In the genomic region with DNA sequence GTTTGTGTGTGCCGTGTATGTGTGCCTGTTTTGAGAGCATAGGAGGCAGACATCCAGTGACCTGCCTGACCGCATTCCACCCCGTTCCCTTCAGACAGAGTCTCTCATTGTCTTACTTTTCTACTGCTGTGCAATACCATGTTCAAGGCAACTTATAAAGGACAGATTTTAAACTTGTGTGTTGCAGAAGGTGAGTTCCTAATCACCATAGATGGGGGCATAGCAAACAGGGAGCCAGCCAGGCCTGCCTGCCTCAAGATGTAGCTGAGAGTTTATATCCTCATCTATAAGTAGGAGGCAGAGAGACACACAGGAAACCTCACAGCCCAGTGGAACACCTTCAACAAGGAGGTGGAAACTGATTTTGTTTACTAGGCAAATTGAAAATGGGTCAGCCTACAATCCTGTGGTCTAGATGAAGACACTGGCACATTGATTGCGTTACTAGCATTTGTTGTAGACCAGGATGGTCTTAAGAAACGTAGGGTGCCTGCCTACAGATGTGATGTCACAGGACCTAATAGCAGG, we compare ENCODE assay signal across 7 mouse cellular contexts. TPM values are rescaled to one million over a fixed set of nuclear protein-coding genes. Genes with fewer than 3 reads are reported as not detected.
DNase-seq lines count a peak whose midpoint lies in the region; ATAC-seq lines count a peak whose summit lies in the region.

No protein-coding gene starts in this region.

- H3K27ac ChIP-seq in forebrain, embryonic 10.5 days = peak overlapping the region; percentile 93
- H3K27ac ChIP-seq in limb, embryonic 12.5 days = no peak overlapping the region
- H3K27ac ChIP-seq in stomach, embryonic 14.5 days (ENCODE audit: low read length) = peak overlapping the region; percentile 90

- no peak for ATAC-seq in limb, embryonic 12.5 days (ENCODE audit: insufficient number of reproducible peaks, insufficient read depth, low FRiP score, low TSS enrichment, low read depth)
- no peak for ATAC-seq in stomach, embryonic 14.5 days (ENCODE audit: insufficient number of reproducible peaks, insufficient read depth, low FRiP score, low read depth)

- H3K9ac ChIP-seq in limb, embryonic 12.5 days (replicated peaks) = peak overlapping the region; percentile 68; the same call in 1 of the 2 replicates
- peak overlapping the region; percentile 61; the same call in 1 of the 2 replicates for H3K9ac ChIP-seq in stomach, embryonic 14.5 days (replicated peaks; ENCODE audit: low read depth, low read length)

- peak overlapping the region; percentile 62 for H3K4me2 ChIP-seq in limb, embryonic 12.5 days
- peak overlapping the region; percentile 72 for H3K4me2 ChIP-seq in stomach, embryonic 14.5 days (replicated peaks; ENCODE audit: low read depth, low read length)

- peak; percentile 7 for DNase-seq in lung, postnatal 36 days
- DNase-seq in lung, postnatal 10 days = no peak
- no peak for DNase-seq in forebrain, embryonic 10.5 days (ENCODE audit: extremely low spot score, low spot score)
- DNase-seq in right cerebral cortex, adult 2 months (ENCODE audit: low spot score in 2 of 2) = no peak
- no peak for DNase-seq in spleen, postnatal 36 days (ENCODE audit: low spot score in 2 of 2)

- peaks cover 30% of the 10 kb centered on the region for H3K4me1 ChIP-seq in forebrain, embryonic 10.5 days
- H3K4me1 ChIP-seq in limb, embryonic 12.5 days (replicated peaks) = peaks cover 13% of the 10 kb centered on the region; the same call in 1 of the 2 replicates
- H3K4me1 ChIP-seq in stomach, embryonic 14.5 days (ENCODE audit: control insufficient read depth, insufficient read depth, low read length) = peaks cover 17% of the 10 kb centered on the region

- no peaks in the 10 kb centered on the region for H3K36me3 ChIP-seq in forebrain, embryonic 10.5 days (replicated peaks)
- H3K36me3 ChIP-seq in limb, embryonic 12.5 days = no peaks in the 10 kb centered on the region
- no peaks in the 10 kb centered on the region for H3K36me3 ChIP-seq in stomach, embryonic 14.5 days (ENCODE audit: control insufficient read depth, insufficient read depth, low read length)

- peaks cover 9% of the 10 kb centered on the region for H3K27me3 ChIP-seq in forebrain, embryonic 10.5 days (ENCODE audit: poor library complexity, severe bottlenecking)
- H3K27me3 ChIP-seq in limb, embryonic 12.5 days = no peaks in the 10 kb centered on the region
- no peaks in the 10 kb centered on the region for H3K27me3 ChIP-seq in stomach, embryonic 14.5 days (ENCODE audit: control insufficient read depth, insufficient read depth, low read length)

- peak overlapping the region; percentile 59 for H3K4me3 ChIP-seq in forebrain, embryonic 10.5 days
- peak overlapping the region; percentile 56 for H3K4me3 ChIP-seq in limb, embryonic 12.5 days (replicated peaks)
- H3K4me3 ChIP-seq in stomach, embryonic 14.5 days (ENCODE audit: low read depth, low read length) = peak overlapping the region; percentile 54

- no peaks in the 10 kb centered on the region for H3K9me3 ChIP-seq in forebrain, embryonic 10.5 days
- no peaks in the 10 kb centered on the region for H3K9me3 ChIP-seq in limb, embryonic 12.5 days
- no peaks in the 10 kb centered on the region for H3K9me3 ChIP-seq in stomach, embryonic 14.5 days (ENCODE audit: control insufficient read depth, low read depth, low read length)

- 90% methylated on average over 5 of the region's 5 CpGs for WGBS in forebrain, embryonic 10.5 days
- WGBS in limb, embryonic 12.5 days = 89% methylated on average over 5 of the region's 5 CpGs
- 72% methylated on average over 5 of the region's 5 CpGs for WGBS in stomach, embryonic 14.5 days

RNA-seq across cellular contexts. Expression of a gene that starts 0.7 kb away (rescaled TPM):
- 64.2 and 66.6 TPM in 2 replicates for polyA plus RNA-seq in forebrain, embryonic 10.5 days (2016; fragmentation: Nextera tagmentation; extraction: Ambion mirVana)
- polyA plus RNA-seq in limb, embryonic 12.5 days (2016; fragmentation: Nextera tagmentation; extraction: Ambion mirVana) = 88.5 and 91.5 TPM in 2 replicates
- 165 and 181 TPM in 2 replicates for polyA plus RNA-seq in stomach, embryonic 14.5 days (2014; fragmentation: Nextera tagmentation; extraction: Ambion mirVana)

RNA-seq across cellular contexts. Expression of a gene that starts 20.4 kb away (rescaled TPM):
- polyA plus RNA-seq in forebrain, embryonic 10.5 days (2016; fragmentation: Nextera tagmentation; extraction: Ambion mirVana) = 80.6 and 82.7 TPM in 2 replicates
- 95.3 and 98.1 TPM in 2 replicates for polyA plus RNA-seq in limb, embryonic 12.5 days (2016; fragmentation: Nextera tagmentation; extraction: Ambion mirVana)
- polyA plus RNA-seq in stomach, embryonic 14.5 days (2014; fragmentation: Nextera tagmentation; extraction: Ambion mirVana) = 79.4 and 85.5 TPM in 2 replicates

RNA-seq across cellular contexts. Expression of a gene that starts 20.6 kb away (rescaled TPM):
- polyA plus RNA-seq in forebrain, embryonic 10.5 days (2016; fragmentation: Nextera tagmentation; extraction: Ambion mirVana) = 15.5 and 15.6 TPM in 2 replicates
- polyA plus RNA-seq in limb, embryonic 12.5 days (2016; fragmentation: Nextera tagmentation; extraction: Ambion mirVana) = 17.0 and 19.0 TPM in 2 replicates
- polyA plus RNA-seq in stomach, embryonic 14.5 days (2014; fragmentation: Nextera tagmentation; extraction: Ambion mirVana) = 5.3 and 6.1 TPM in 2 replicates

RNA-seq across cellular contexts. Expression of a gene that starts 40.5 kb away (rescaled TPM):
- polyA plus RNA-seq in forebrain, embryonic 10.5 days (2016; fragmentation: Nextera tagmentation; extraction: Ambion mirVana) = 3.4 and 4.4 TPM in 2 replicates
- 4.2 and 5.2 TPM in 2 replicates for polyA plus RNA-seq in limb, embryonic 12.5 days (2016; fragmentation: Nextera tagmentation; extraction: Ambion mirVana)
- polyA plus RNA-seq in stomach, embryonic 14.5 days (2014; fragmentation: Nextera tagmentation; extraction: Ambion mirVana) = 1.7 and 2.3 TPM in 2 replicates

RNA-seq across cellular contexts. Expression of a gene that starts 42.3 kb away (rescaled TPM):
- 50.8 and 53.8 TPM in 2 replicates for polyA plus RNA-seq in forebrain, embryonic 10.5 days (2016; fragmentation: Nextera tagmentation; extraction: Ambion mirVana)
- 39.1 and 43.7 TPM in 2 replicates for polyA plus RNA-seq in limb, embryonic 12.5 days (2016; fragmentation: Nextera tagmentation; extraction: Ambion mirVana)
- 57.2 and 59.2 TPM in 2 replicates for polyA plus RNA-seq in stomach, embryonic 14.5 days (2014; fragmentation: Nextera tagmentation; extraction: Ambion mirVana)
